Mouse (Mus musculus) thymus, adult 2 months (tissue): ENCODE results near the gene Sfn.
A peak's percentile ranks its signal among the peaks of the same experiment; 100 is the strongest.

ENCODE experiments used
- CTCF ChIP-seq: fragments of 200-500 bp; IDR thresholded peaks from 2 replicates; pipeline ENCODE4 v1.5.1; 2012; ENCODE audit warnings: mild to moderate bottlenecking, control low read depth, low read length, moderate library complexity, borderline replicate concordance; ENCODE audit not compliant: control insufficient read depth, poor library complexity, insufficient read depth; ENCODE audit errors: extremely low read depth
- POLR2A ChIP-seq: fragments of 200-500 bp; IDR thresholded peaks from 2 replicates; pipeline ENCODE4 v1.6.1; 2012; ENCODE audit warnings: mild to moderate bottlenecking, low read length, control low read depth, moderate library complexity; ENCODE audit not compliant: control insufficient read depth, poor library complexity, insufficient read depth; ENCODE audit errors: extremely low read depth

GRCm38 (mm10) chr4:133599571-133600073 lies 2.3 kb downstream of the Sfn start:
- TF ChIP-seq POLR2A: no peak
- 0 out of 2 replicates have a peak, but pooled peaks have one; percentile 32 for TF ChIP-seq CTCF
